Mouse (Mus musculus) E14TG2a.4 (cell line): Measurements from ENCODE around the gene Idi2.

Source experiments
- CTCF ChIP-seq: conservative IDR thresholded peaks from 2 replicates; pipeline ENCODE4 v1.5.1; 2014; ENCODE audit warnings: low read length
- NANOG ChIP-seq: IDR thresholded peaks from 2 replicates; pipeline ENCODE4 v1.6.1; 2014; ENCODE audit warnings: borderline replicate concordance, low read length, mixed read lengths
- POU5F1 ChIP-seq: IDR thresholded peaks from 2 replicates; pipeline ENCODE4 v1.6.1; 2014; ENCODE audit warnings: low read length, borderline replicate concordance

- TF ChIP-seq CTCF (peak; percentile 20; the same call in 1 of the 2 replicates), POU5F1 (no peak), NANOG (no peak)
Measured at GRCm38 (mm10) chr13:8972369-8972768, 19.7 kb downstream of the Idi2 start.
